Mouse (Mus musculus) CH12.LX (cell line): ENCODE measurements around the gene Arhgef10l. TPM values are rescaled to one million over a fixed set of nuclear protein-coding genes. Genes with fewer than 3 reads are reported as not detected.

ENCODE experiments used
- DNase-seq: peaks from one replicate; pipeline ENCODE4 v3.0.0-alpha.2; 2013; ENCODE audit errors: extremely low read depth
- H3K27ac ChIP-seq: 2 replicates; pipeline ENCODE4 v1.5.1; 2012; ENCODE audit warnings: low read depth, mild to moderate bottlenecking, control low read depth, moderate library complexity; ENCODE audit not compliant: insufficient read depth
- H3K27me3 ChIP-seq: replicated peaks from 2 replicates; pipeline ENCODE3; 2012; ENCODE audit warnings: inconsistent platforms
- H3K36me3 ChIP-seq, 2 experiments: replicated peaks in 1 of 2; 2 replicates each; pipeline versions ENCODE3 to v1.6.1; 2012; ENCODE audit warnings: inconsistent platforms in 1 of 2, low read length in 1 of 2, mild to moderate bottlenecking in 1 of 2, mixed read lengths in 1 of 2, moderate library complexity in 1 of 2; ENCODE audit not compliant: control insufficient read depth in 1 of 2, insufficient read depth in 1 of 2
- H3K4me1 ChIP-seq, 2 experiments: 2 replicates each; pipeline ENCODE4 v1.6.1; 2012; ENCODE audit warnings: inconsistent platforms in 1 of 2, moderate library complexity in 1 of 2; ENCODE audit not compliant: insufficient read depth in 2 of 2, control insufficient read depth in 1 of 2
- H3K4me2 ChIP-seq: 2 replicates; pipeline ENCODE4 v1.6.1; 2012; ENCODE audit warnings: low read depth, mild to moderate bottlenecking, control low read depth; ENCODE audit not compliant: poor library complexity, insufficient read depth, severe bottlenecking
- H3K4me3 ChIP-seq, 3 experiments: fragments of 150-350 bp in 1 of 3; sonication (generic) in 1 of 3; replicated peaks in 1 of 3; 2 replicates each; pipeline versions ENCODE3 to v1.5.1; 2011 to 2012; ENCODE audit warnings: low read depth in 2 of 3, low read length in 2 of 3, mild to moderate bottlenecking in 2 of 3, moderate library complexity in 2 of 3, control low read depth in 1 of 3, improper control_type of control experiment in 1 of 3, inconsistent platforms in 1 of 3, mixed read lengths in 1 of 3; ENCODE audit not compliant: poor library complexity in 1 of 3
- H3K79me2 ChIP-seq: replicated peaks from 2 replicates; pipeline ENCODE4 v1.6.1; 2012; ENCODE audit warnings: mild to moderate bottlenecking, moderate library complexity; ENCODE audit not compliant: control insufficient read depth, poor library complexity, insufficient read depth, severe bottlenecking; ENCODE audit errors: extremely low read depth
- H3K9ac ChIP-seq: 2 replicates; pipeline ENCODE4 v1.6.1; 2012; ENCODE audit warnings: low read depth, mild to moderate bottlenecking, control low read depth, moderate library complexity; ENCODE audit not compliant: insufficient read depth
- H3K9me3 ChIP-seq: replicated peaks from 2 replicates; pipeline ENCODE3; 2012; ENCODE audit warnings: low read length, inconsistent platforms, mixed read lengths
- BHLHE40 ChIP-seq: IDR thresholded peaks from 2 replicates; pipeline ENCODE4 v1.6.1; 2011; ENCODE audit warnings: mild to moderate bottlenecking, low read depth, low read length, improper control_type of control experiment
- CHD2 ChIP-seq: IDR thresholded peaks from 2 replicates; pipeline ENCODE4 v1.6.1; 2011; ENCODE audit warnings: low read length, improper control_type of control experiment
- CTCF ChIP-seq, 2 experiments: IDR thresholded peaks in 1 of 2; conservative IDR thresholded peaks in 1 of 2; 2 replicates each; pipeline ENCODE4 v1.5.1; 2011 to 2012; ENCODE audit warnings: low read depth in 2 of 2, low read length in 2 of 2, improper control_type of control experiment in 1 of 2, inconsistent platforms in 1 of 2, mild to moderate bottlenecking in 1 of 2, moderate library complexity in 1 of 2
- EP300 ChIP-seq: IDR thresholded peaks from 2 replicates; pipeline ENCODE4 v1.6.1; 2011; ENCODE audit warnings: low read length, improper control_type of control experiment
- ETS1 ChIP-seq: conservative IDR thresholded peaks from 2 replicates; pipeline ENCODE4 v1.6.1; 2012; ENCODE audit warnings: low read depth, mild to moderate bottlenecking, inconsistent platforms, low read length, improper control_type of control experiment, moderate library complexity
- JUN ChIP-seq: IDR thresholded peaks from 2 replicates; pipeline ENCODE4 v1.6.1; 2011; ENCODE audit warnings: low read depth, mild to moderate bottlenecking, low read length, improper control_type of control experiment, moderate library complexity; ENCODE audit not compliant: insufficient read depth
- MAX ChIP-seq: IDR thresholded peaks from 2 replicates; pipeline ENCODE4 v1.6.1; 2011; ENCODE audit warnings: low read length, improper control_type of control experiment
- MAZ ChIP-seq: IDR thresholded peaks from 2 replicates; pipeline ENCODE4 v1.6.1; 2012; ENCODE audit warnings: low read depth, mild to moderate bottlenecking, inconsistent platforms, low read length, improper control_type of control experiment, moderate library complexity
- MXI1 ChIP-seq: IDR thresholded peaks from 2 replicates; pipeline ENCODE4 v1.6.1; 2011; ENCODE audit warnings: mild to moderate bottlenecking, low read depth, low read length, improper control_type of control experiment
- NRF1 ChIP-seq: IDR thresholded peaks from 2 replicates; pipeline ENCODE4 v1.6.1; 2014; ENCODE audit warnings: low read depth, mild to moderate bottlenecking, inconsistent platforms, low read length, improper control_type of control experiment, moderate library complexity
- POLR2A ChIP-seq: IDR thresholded peaks from 2 replicates; pipeline ENCODE4 v1.6.1; 2011; ENCODE audit warnings: low read depth, mild to moderate bottlenecking, improper control_type of control experiment, low read length
- POLR2AphosphoS2 ChIP-seq: IDR thresholded peaks from 2 replicates; pipeline ENCODE4 v1.6.1; 2011; ENCODE audit warnings: low read depth, low read length, improper control_type of control experiment
- RAD21 ChIP-seq: IDR thresholded peaks from 2 replicates; pipeline ENCODE4 v1.6.1; 2011; ENCODE audit warnings: low read depth, mild to moderate bottlenecking, low read length, improper control_type of control experiment, moderate library complexity
- RCOR1 ChIP-seq: conservative IDR thresholded peaks from 2 replicates; pipeline ENCODE4 v1.6.1; 2012; ENCODE audit warnings: low read depth, mild to moderate bottlenecking, inconsistent platforms, low read length, improper control_type of control experiment
- TBP ChIP-seq: conservative IDR thresholded peaks from 2 replicates; pipeline ENCODE4 v1.6.1; 2011; ENCODE audit warnings: low read depth, low read length, improper control_type of control experiment
- UBTF ChIP-seq: IDR thresholded peaks from 2 replicates; pipeline ENCODE4 v1.6.1; 2012; ENCODE audit warnings: low read depth, mild to moderate bottlenecking, inconsistent platforms, low read length, improper control_type of control experiment, moderate library complexity
- USF1 ChIP-seq: IDR thresholded peaks from 2 replicates; pipeline ENCODE4 v1.6.1; 2014; ENCODE audit warnings: low read depth, mild to moderate bottlenecking, inconsistent platforms, low read length, improper control_type of control experiment
- USF2 ChIP-seq: conservative IDR thresholded peaks from 2 replicates; pipeline ENCODE4 v1.6.1; 2011; ENCODE audit warnings: low read depth, low read length, improper control_type of control experiment
- ZC3H11A ChIP-seq: IDR thresholded peaks from 2 replicates; pipeline ENCODE4 v1.6.1; 2012; ENCODE audit warnings: low read depth, mild to moderate bottlenecking, inconsistent platforms, low read length, improper control_type of control experiment
- ZKSCAN1 ChIP-seq: IDR thresholded peaks from 2 replicates; pipeline ENCODE4 v1.6.1; 2012; ENCODE audit warnings: low read depth, inconsistent platforms, low read length, improper control_type of control experiment, borderline replicate concordance
- ZMIZ1 ChIP-seq: IDR thresholded peaks from 2 replicates; pipeline ENCODE4 v1.6.1; 2012; ENCODE audit warnings: low read depth, mild to moderate bottlenecking, inconsistent platforms, low read length, improper control_type of control experiment
- ZNF384 ChIP-seq: IDR thresholded peaks from 2 replicates; pipeline ENCODE4 v1.6.1; 2012; ENCODE audit warnings: low read depth, low read length, improper control_type of control experiment, inconsistent platforms
- dilution Hi-C: fragments of 300-500 bp; cut with MboI; formaldehyde crosslinking; loops from 2 replicates; pipeline ENCODE4 v1.14.3; 2020; ENCODE audit warnings: low sequenced_read_pairs; ENCODE audit not compliant: extremely low pct_unique_long_range_greater_than_20kb, extremely low pct_ligation_motif_present
- in situ Hi-C: fragments of 300-500 bp; cut with MboI; formaldehyde crosslinking; loops from 3 replicates; pipeline ENCODE4 v1.14.3; 2019; ENCODE audit warnings: low sequenced_read_pairs, low pct_ligation_motif_present, low pct_unique_long_range_greater_than_20kb, mixed read lengths
- polyA plus RNA-seq: library from polyadenylated mRNA; unstranded; fragments of >175 nt; gene quantifications from 2 replicates; pipeline ENCODE4 v1.2.1, GENCODE M21; 2012; ENCODE audit warnings: low read depth; ENCODE audit not compliant: insufficient read length
- total RNA-seq, 2 experiments: library from RNA; depleted of rRNA; stranded (reverse); fragments of 300-350 nt in 1 of 2; fragments of >200 nt in 1 of 2; gene quantifications; 2 replicates each; pipeline ENCODE4 v1.2.3; 2012 to 2014

The Arhgef10l gene
- total and polyA plus RNA-seq, 3 experiments = 4.5 to 15.8 (median 10.2) TPM

- Histone ChIP-seq H3K79me2 (no peaks in the 10 kb centered on the region), H3K9ac (no peak overlapping the region), H3K4me1 (peaks cover 28 to 68% of the 10 kb centered on the region in 2 experiments), H3K27ac (no peak overlapping the region), H3K27me3 (no peaks in the 10 kb centered on the region), H3K4me3 (no peak overlapping the region), H3K4me2 (no peak overlapping the region), H3K9me3 (no peaks in the 10 kb centered on the region), H3K36me3 (no peaks in the 10 kb centered on the region)
- in situ Hi-C loops = no loop called here
- no peak for DNase-seq
- dilution Hi-C loops = no loop called here
- TF ChIP-seq ZKSCAN1 (no peak), BHLHE40 (peak; percentile 85), MAX (no peak), USF2 (no peak), ZNF384 (peak; percentile 86), USF1 (peak; percentile 6; the same call in 1 of the 2 replicates), ETS1 (peak; percentile 9; the same call in 1 of the 2 replicates)
Measured at GRCm38 (mm10) chr4:140688044-140688825, 22.4 kb upstream of the Arhgef10l start.

GRCm38 (mm10) chr4:140684881-140685303, 19.1 kb upstream of the Arhgef10l start:
- peak overlapping the region; percentile 78 for H3K27ac ChIP-seq
- TF ChIP-seq CHD2 (peak; percentile 61), CTCF (conservative IDR thresholded peaks at IDR 0.05 in 1 of 2, IDR thresholded peaks at IDR 0.05 in 1 of 2; ENCODE audit: low read depth in 2 of 2, low read length in 2 of 2) (peak; percentile 20 to 29; a peak in 1 of 4 replicates), ETS1 (no peak)
- TF ChIP-seq, all 38 proteins: peak for 2
- H3K4me3 ChIP-seq = no peak overlapping the region

GRCm38 (mm10) chr4:140684141-140684871, 18.5 kb upstream of the Arhgef10l start:
- peak overlapping the region; percentile 70 for H3K4me2 ChIP-seq
- dilution Hi-C loops = no loop called here
- H3K36me3 ChIP-seq = no peaks in the 10 kb centered on the region
- H3K9ac ChIP-seq = peak overlapping the region; percentile 46
- peak; percentile 91 for DNase-seq
- H3K27me3 ChIP-seq = no peaks in the 10 kb centered on the region
- no peaks in the 10 kb centered on the region for H3K9me3 ChIP-seq
- H3K4me3 ChIP-seq = peak overlapping the region in 1 of 3 experiments; percentile 27
- H3K27ac ChIP-seq = peak overlapping the region; percentile 82
- H3K79me2 ChIP-seq = no peaks in the 10 kb centered on the region
- in situ Hi-C loops = no loop called here
- peaks cover 22 to 59% of the 10 kb centered on the region in 2 experiments for H3K4me1 ChIP-seq
- TF ChIP-seq MXI1 = peak; percentile 97
- peak; percentile 81; the same call in 1 of the 2 replicates for TF ChIP-seq JUN
- no peak for TF ChIP-seq ZKSCAN1
- TF ChIP-seq EP300 = peak; percentile 91; the same call in 1 of the 2 replicates
- TF ChIP-seq MAZ = peak; percentile 99
- TF ChIP-seq UBTF = no peak
- no peak for TF ChIP-seq ZC3H11A
- TF ChIP-seq POLR2AphosphoS2 = no peak
- no peak; the same call in 1 of the 2 replicates for TF ChIP-seq RAD21
- peak; percentile 87 for TF ChIP-seq BHLHE40
- TF ChIP-seq TBP = 0 out of 2 replicates have a peak, but pooled peaks have one; percentile 27
- peak; percentile 22 for TF ChIP-seq NRF1
- peak; percentile 92 for TF ChIP-seq RCOR1
- no peak for TF ChIP-seq CTCF (conservative IDR thresholded peaks at IDR 0.05 in 1 of 2, IDR thresholded peaks at IDR 0.05 in 1 of 2; ENCODE audit: low read depth in 2 of 2, low read length in 2 of 2)
- TF ChIP-seq POLR2A = peak; percentile 46; the same call in 1 of the 2 replicates
- TF ChIP-seq ZMIZ1 = peak; percentile 51; the same call in 1 of the 2 replicates

More at GRCm38 (mm10) chr4:140684881-140685303, 19.1 kb upstream of the Arhgef10l start:
- peaks cover 25 to 59% of the 10 kb centered on the region in 2 experiments for H3K4me1 ChIP-seq
- peak overlapping the region; percentile 46 for H3K9ac ChIP-seq
- no peaks in the 10 kb centered on the region for H3K79me2 ChIP-seq
- in situ Hi-C loops (no loop called here), dilution Hi-C loops (no loop called here)
- H3K27me3 ChIP-seq = no peaks in the 10 kb centered on the region
- H3K9me3 ChIP-seq = no peaks in the 10 kb centered on the region
- H3K4me2 ChIP-seq = peak overlapping the region; percentile 70
- DNase-seq = peak; percentile 55
- H3K36me3 ChIP-seq = no peaks in the 10 kb centered on the region
